Mouse (Mus musculus) left cerebral cortex, adult 11 months (tissue): ENCODE results near the gene Sfxn3.

ENCODE experiments used
- DNase-seq: peaks from one replicate; pipeline ENCODE4 v3.0.0; 2022; ENCODE audit warnings: low spot score

Gene Sfxn3

DNA sequence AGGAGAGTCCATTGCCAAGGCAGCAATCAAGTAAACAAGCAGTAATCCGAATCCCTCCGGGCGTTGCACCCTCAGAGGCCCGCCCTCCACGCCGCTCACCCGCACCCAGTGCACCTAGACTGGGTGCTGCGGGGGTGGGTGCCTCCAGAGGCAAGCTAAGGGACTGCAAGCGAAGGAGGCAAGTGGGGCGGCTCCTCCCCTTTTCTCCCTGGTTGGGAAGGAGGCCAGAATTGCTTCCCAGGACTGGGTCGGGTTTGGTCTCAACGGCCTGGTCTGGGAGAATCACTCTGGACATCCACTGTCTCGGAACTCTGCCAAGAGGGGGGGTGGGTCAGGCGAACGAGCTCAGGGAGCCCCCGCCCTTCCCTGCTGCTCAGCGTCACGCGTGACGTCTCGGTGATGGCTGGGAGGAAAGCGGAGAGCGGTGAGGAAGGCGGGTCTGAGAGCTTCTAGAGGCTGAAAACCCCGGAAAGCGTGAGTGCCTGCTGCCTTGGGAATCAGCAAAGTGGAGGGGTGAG is at the start of gene Sfxn3:
Gene Sfxn3 (plus strand): TSS at position 87 of the 518 bp plus-strand sequence.
- DNase-seq, result peak; percentile 88

- no peak for DNase-seq
These were observed 49.5 kb upstream of the Sfxn3 start for GRCm38 (mm10) chr19:44997786-44998185.

GRCm38 (mm10) chr19:44999647-45000046 is 47.7 kb upstream of the Sfxn3 start:
- no peak for DNase-seq

DNA sequence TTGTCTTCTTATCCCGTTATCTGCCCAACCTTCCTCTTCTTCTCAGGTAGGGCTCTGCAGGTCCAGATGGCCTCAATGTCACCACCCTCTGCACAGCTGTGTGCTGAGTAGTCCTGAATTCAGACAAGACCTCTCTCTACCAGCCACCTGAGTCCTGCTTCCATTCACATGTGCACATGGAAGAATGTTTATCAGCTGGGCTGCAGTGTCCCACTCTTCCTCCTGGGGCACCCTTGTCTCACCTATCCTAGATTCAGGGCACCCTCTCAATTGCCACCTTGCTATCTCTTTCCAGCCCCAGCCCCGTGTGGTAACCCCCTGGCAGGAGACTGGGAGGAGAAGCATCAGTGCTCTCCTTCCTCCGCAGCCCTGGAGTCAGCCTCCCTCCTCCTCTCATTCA is 45.0 kb upstream of the Sfxn3 start:
- no peak for DNase-seq

- no peak for DNase-seq
These were observed 43.4 kb upstream of the Sfxn3 start for GRCm38 (mm10) chr19:45003740-45004516.

- no peak for DNase-seq
These were observed 41.9 kb upstream of the Sfxn3 start, which contains the start of gene Twnk for GRCm38 (mm10) chr19:45005444-45005843. Gene Twnk (plus strand): TSS chr19:45005663.

- peak; percentile 92 for DNase-seq
These were observed 41.2 kb upstream of the Sfxn3 start, which contains the start of gene Mrpl43 for GRCm38 (mm10) chr19:45005957-45006712. Gene Mrpl43 (minus strand): TSS chr19:45006442.

DNA sequence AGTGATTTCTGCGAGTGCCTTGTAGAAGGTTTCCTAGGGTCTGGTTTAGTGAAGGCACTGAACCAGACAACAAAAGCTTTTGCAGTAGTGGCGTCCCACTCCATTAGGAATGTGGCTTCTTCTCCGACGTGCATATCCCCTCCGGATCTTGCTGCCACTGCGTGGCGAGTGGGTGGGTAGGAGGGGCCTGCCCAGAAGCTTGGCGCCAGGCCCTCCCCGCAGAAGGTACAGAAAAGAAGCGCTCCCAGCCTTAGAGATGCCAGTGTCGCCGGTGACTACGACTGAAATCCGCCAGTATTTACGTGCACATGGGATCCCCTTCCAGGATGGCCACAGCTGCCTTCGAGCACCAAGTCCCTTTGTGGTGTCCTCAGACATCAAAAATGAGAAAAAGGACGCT is 40.3 kb upstream of the Sfxn3 start:
- DNase-seq, result no peak

GRCm38 (mm10) chr19:45007425-45008191 is 39.7 kb upstream of the Sfxn3 start:
- no peak for DNase-seq

DNA sequence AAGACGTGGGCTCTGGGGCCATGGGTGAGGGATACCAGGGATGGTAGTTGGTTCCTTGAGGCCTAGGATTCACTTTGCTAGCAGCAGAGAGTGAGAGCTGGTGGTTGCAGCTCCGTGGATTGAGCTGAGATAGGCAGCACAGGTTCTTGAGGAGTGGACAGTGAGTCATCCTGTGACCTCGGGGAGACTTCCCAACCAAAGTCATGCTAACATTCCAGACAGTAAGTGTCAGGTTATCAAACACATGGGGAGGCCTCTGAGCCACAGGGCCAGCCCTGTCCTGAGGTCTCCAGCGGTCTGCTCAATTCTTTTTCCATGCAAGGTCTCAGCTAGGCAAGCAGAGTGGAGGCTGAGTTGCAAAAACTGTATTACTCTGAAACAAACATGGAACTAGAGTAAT is 36.7 kb upstream of the Sfxn3 start:
- no peak for DNase-seq

DNA sequence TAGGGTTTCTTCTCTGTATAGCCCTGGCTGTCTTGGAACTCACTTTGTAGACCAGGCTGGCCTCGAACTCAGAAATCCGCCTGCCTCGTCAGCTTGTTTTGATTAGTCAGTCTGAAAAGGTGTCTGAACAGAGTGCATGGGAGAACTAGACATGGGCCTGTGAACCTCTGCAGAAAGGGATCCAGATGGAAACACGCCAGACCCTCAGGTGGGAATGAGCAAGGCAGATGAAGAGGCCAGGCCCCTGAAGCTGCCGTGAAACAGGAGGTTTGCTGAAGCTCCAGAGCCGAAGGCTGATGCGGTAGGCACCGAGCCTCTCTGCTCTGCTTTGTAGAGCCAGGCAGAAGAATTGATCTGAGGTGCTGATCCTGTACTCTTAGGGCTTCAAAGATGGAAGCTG is 35.1 kb upstream of the Sfxn3 start:
- DNase-seq, result no peak

- no peak for DNase-seq
These were observed 34.7 kb upstream of the Sfxn3 start for GRCm38 (mm10) chr19:45012636-45013035.

GRCm38 (mm10) chr19:45013581-45014225 is 33.6 kb upstream of the Sfxn3 start:
- DNase-seq, result no peak

GRCm38 (mm10) chr19:45014335-45014971 is 32.9 kb upstream of the Sfxn3 start, which contains the start of gene Lzts2:
Gene Lzts2 (plus strand): TSS chr19:45014414.
- DNase-seq, result no peak

DNA sequence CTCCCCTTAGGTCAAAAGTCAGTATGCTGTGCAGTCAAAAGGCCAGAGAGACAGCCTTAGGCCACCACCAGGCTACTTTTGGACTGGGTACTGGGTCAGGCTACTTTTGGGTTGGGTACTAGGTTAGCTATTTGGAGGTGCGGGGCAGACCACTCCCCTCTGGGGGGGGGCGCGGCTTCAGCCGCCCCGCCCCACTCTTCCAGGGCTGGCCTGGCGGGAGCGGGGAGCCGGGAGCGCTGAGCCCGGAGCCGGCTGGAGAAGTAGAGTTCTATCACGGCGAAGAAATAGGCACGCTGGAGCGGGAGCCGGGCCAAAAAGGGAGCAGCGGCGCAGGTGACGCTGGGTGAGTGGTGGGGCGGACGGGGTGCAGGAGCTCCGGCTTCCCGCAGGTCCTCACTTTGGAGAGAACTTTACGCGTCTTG is 32.3 kb upstream of the Sfxn3 start:
- no peak for DNase-seq

DNA sequence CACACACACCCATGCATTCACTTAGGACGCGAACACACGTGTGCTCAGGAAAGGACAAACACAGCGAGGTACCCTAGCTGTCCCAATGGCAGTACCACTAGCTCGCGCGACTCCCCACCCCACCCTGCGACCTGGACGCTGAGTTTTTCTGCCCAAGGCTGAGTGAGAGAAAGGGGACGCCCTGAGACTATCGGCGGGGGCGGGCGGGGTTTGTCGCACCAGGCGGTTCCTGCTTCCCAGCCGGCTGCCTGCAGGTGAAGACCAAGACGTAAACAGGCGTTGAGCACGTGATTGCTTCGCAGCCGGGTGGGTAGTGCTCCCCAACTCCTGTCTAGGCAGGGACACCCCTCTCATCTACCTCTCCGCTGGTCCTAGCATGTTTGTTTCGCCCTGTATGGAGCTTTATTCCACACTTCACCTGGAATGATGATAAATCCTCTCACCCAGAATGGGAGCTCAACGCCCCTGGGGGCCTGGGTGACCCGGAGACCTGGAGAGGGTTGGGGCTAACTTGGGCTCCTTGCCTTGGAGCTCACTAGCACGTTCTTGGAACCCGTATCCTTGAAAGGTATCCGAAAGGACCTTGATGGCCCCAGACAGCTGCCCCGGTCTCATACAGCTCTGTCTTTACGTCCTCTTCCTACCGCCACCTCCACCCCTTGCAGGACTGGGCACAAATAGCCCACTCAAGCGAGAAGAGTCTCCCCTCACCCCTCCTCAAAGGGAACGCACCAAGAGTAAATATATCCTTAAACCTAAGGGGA is 31.6 kb upstream of the Sfxn3 start:
- no peak for DNase-seq

DNA sequence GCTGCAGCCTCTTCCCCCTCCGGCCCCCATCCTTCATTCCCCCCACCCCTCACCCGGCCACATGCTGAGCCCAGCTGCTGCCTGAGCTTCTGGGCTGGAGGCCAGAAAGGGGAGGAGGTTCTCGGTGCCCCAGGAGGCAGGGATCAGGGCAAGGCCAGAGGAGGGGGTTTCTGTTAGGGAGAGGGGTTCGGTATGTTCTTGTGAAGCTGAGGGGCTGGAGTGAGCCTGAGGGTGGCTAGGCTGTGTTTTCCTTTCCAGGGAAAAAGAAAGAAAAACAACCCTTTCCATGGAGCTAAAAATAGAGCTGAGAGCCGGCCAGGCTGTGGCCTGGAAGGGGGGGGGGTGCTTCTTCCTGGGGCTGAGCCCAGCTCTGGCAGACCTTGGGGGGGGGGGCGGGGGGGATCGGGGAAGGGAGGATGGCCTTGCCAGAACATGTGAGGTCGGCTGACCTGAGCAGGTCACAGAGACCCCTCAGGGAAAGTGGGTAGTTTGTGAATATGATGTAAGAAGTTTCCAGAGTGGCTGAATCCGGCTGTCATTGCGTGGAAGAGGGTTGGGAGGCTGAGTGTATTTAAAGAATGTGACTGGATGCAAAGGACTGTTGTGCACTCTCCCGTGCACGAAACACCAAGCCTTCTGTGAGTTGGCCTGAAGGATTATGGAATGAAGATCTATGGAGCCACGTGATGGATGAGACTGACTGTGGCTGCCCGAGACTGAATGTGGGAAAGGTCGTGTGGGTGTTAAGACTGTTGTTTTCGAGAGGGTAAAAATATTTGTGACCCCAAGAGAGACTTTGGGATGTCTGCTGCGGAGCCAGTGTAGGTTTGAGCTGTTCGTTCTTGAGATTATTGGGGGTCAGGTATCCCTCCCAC is 30.7 kb upstream of the Sfxn3 start:
- DNase-seq, result no peak

DNA sequence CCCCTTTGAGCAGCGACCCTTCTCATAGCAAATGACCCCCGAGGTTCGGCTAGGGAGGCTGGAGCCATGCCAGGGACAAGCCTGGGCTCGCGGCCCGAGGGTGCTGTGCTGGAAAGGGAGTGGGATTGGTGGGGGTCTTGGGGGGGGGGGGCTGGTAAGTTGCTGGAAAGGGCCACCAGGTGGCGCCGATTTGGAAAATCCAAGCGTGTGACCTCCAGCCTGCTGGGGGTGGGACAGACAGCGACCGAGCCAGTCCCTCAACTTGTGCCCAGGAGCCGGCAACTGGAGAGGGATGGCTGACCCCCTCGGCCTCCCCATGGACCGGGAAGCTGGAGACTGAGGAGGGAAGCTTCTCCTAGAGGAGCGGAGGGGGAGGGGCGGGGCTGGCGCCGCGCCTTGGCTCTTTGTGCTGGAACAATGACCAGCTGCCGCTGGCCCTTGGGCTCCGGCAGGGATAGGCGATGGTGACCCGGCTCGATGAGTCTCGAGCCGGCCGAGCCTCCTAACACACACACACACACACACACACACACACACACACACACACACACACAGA is 30.0 kb upstream of the Sfxn3 start:
- DNase-seq, result peak; percentile 75

- DNase-seq, result peak; percentile 77
These were observed 29.4 kb upstream of the Sfxn3 start for GRCm38 (mm10) chr19:45017909-45018308.
